In the genomic region with DNA sequence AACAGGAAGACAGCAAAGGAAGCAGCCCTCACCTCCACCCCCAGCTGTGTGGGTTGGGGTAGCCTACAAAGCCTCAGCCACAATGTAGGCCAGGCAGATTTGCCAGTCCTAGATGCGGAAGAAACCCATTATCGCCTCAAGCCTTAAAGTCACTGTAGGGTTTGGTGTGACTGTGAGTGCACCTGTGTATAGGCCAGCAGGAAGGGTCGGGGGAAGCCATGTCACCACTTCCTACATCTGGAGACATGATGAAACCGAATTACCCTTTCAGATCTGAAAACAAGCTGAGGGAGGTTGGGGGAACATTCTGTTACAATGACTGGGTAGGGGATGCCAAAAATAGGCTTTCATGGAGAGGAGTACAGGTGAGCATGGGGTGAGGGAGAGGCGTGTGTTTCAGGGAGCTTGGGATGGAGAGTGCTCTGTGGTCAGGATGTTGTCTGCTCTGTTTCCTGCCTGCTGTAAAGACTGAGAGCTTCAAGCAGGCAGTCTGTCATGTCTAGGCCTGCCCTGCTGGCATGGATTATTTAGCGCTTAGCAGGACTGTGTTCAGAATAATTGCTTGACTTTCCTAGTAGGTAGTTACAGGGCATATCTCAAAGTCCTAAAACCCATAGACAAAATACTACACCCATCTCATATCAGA, we compare ENCODE assay signal across 13 mouse cellular contexts.
DNase-seq lines count a peak whose midpoint lies in the region; ATAC-seq lines count a peak whose summit lies in the region.
"Had no signal": no experiment of that assay in that cellular context is flagged by ENCODE, and none has a peak within 500 bp of the region (broad histone marks: within the 10 kb centered on the region; RNA-seq: fewer than 3 reads in every experiment).

No protein-coding gene starts in this region.

- DNase-seq in embryo, embryonic 10.5 days (ENCODE audit: low spot score) = peak; percentile 10
- no peak for DNase-seq in embryo, embryonic 11 days
- peak; percentile 27 for DNase-seq in 416B (ENCODE audit: low read depth)
- DNase-seq in left cerebral cortex, adult 11 months (ENCODE audit: low spot score) = no peak
- DNase-seq in left cerebral cortex, adult 9 months (ENCODE audit: low spot score in 2 of 2) = no peak
- DNase-seq: adrenal gland, adult 2 months; cerebellum, postnatal 36 days; liver; lung, embryonic 14.5 days; right cerebral cortex, postnatal 25 days had no signal

- ATAC-seq in activated CD4-positive, CD25-positive, alpha-beta regulatory T cell, adult 4 months = peak; percentile 43
- ATAC-seq in neutrophil, adult 5-6 weeks (ENCODE audit: extremely low read depth, insufficient number of reproducible peaks, low FRiP score, poor library complexity, severe bottlenecking) = peak; percentile 41; the same call in 1 of the 2 replicates
- no peak for ATAC-seq in erythroid progenitor cell, adult 5-6 weeks (replicated peaks; ENCODE audit: low FRiP score, poor library complexity, severe bottlenecking)

Comparison
In these comparisons a context has a peak if more than half of its experiments do, and no peak if none do; other contexts are left out.
1. DNase-seq: peak in embryo, embryonic 10.5 days (single experiment) and 416B (single experiment); none in embryo, embryonic 11 days (single experiment), left cerebral cortex, adult 11 months (single experiment) and left cerebral cortex, adult 9 months (0 of 2).